Mouse (Mus musculus) cerebellum, adult 8-10 months (tissue): ENCODE measurements around the gene Cnr2.
A peak's percentile ranks its signal among the peaks of the same experiment; 100 is the strongest.
"Not testable (repeated sequence)": the region's sequence is repeated elsewhere in the genome, so short reads cannot be mapped to it uniquely, and the experiment has no call there.

Source experiments
- DNase-seq: peaks from one replicate; pipeline ENCODE4 v3.0.0; 2022

The Cnr2 gene

GRCm38 (mm10) chr4:135938858-135939257, 43.7 kb downstream of the Cnr2 start:
- DNase-seq: no peak

GRCm38 (mm10) chr4:135941026-135941425, 45.8 kb downstream of the Cnr2 start:
- not testable (repeated sequence) for DNase-seq

- DNase-seq: no peak
Measured at GRCm38 (mm10) chr4:135942193-135942592, 47.0 kb downstream of the Cnr2 start.

- DNase-seq: no peak
Measured at GRCm38 (mm10) chr4:135943389-135943788, 48.2 kb downstream of the Cnr2 start.

- no peak for DNase-seq
Measured at GRCm38 (mm10) chr4:135945706-135946105, 50.5 kb downstream of the Cnr2 start.

- DNase-seq: peak; percentile 93
Measured at GRCm38 (mm10) chr4:135946278-135946658, 51.1 kb downstream of the Cnr2 start, which contains the start of gene Hmgcl. Gene Hmgcl (plus strand): TSS chr4:135946448.

GRCm38 (mm10) chr4:135946659-135947301, 51.6 kb downstream of the Cnr2 start:
- DNase-seq: no peak

GRCm38 (mm10) chr4:135948142-135948541, 52.9 kb downstream of the Cnr2 start:
- DNase-seq: no peak

GRCm38 (mm10) chr4:135949475-135949874, 54.3 kb downstream of the Cnr2 start:
- DNase-seq: no peak

GRCm38 (mm10) chr4:135949911-135950310, 54.7 kb downstream of the Cnr2 start:
- peak; percentile 63 for DNase-seq

GRCm38 (mm10) chr4:135950365-135950764, 55.2 kb downstream of the Cnr2 start:
- DNase-seq: peak; percentile 38

GRCm38 (mm10) chr4:135951505-135951904, 56.3 kb downstream of the Cnr2 start:
- DNase-seq: peak; percentile 42

GRCm38 (mm10) chr4:135953179-135953578, 58.0 kb downstream of the Cnr2 start:
- no peak for DNase-seq

GRCm38 (mm10) chr4:135954241-135954640, 59.0 kb downstream of the Cnr2 start:
- DNase-seq: peak; percentile 76

- no peak for DNase-seq
Measured at GRCm38 (mm10) chr4:135955886-135956285, 60.7 kb downstream of the Cnr2 start.

- DNase-seq: no peak
Measured at GRCm38 (mm10) chr4:135958354-135958753, 63.2 kb downstream of the Cnr2 start.

GRCm38 (mm10) chr4:135960717-135961116, 65.5 kb downstream of the Cnr2 start:
- peak; percentile 79 for DNase-seq

- DNase-seq: no peak
Measured at GRCm38 (mm10) chr4:135961709-135962108, 66.5 kb downstream of the Cnr2 start.

GRCm38 (mm10) chr4:135962198-135962597, 67.0 kb downstream of the Cnr2 start:
- no peak for DNase-seq

- no peak for DNase-seq
Measured at GRCm38 (mm10) chr4:135962946-135963345, 67.8 kb downstream of the Cnr2 start.

- peak; percentile 91 for DNase-seq
Measured at GRCm38 (mm10) chr4:135963457-135964193, 68.4 kb downstream of the Cnr2 start, which contains the start of gene Gale. Gene Gale (plus strand): TSS chr4:135963727.

GRCm38 (mm10) chr4:135964426-135964825, 69.2 kb downstream of the Cnr2 start:
- peak; percentile 58 for DNase-seq

- DNase-seq: no peak
Measured at GRCm38 (mm10) chr4:135965113-135965512, 69.9 kb downstream of the Cnr2 start.

GRCm38 (mm10) chr4:135966283-135966682, 71.1 kb downstream of the Cnr2 start:
- no peak for DNase-seq
